10 mouse cellular contexts compared by ENCODE assay signal in the genomic region with DNA sequence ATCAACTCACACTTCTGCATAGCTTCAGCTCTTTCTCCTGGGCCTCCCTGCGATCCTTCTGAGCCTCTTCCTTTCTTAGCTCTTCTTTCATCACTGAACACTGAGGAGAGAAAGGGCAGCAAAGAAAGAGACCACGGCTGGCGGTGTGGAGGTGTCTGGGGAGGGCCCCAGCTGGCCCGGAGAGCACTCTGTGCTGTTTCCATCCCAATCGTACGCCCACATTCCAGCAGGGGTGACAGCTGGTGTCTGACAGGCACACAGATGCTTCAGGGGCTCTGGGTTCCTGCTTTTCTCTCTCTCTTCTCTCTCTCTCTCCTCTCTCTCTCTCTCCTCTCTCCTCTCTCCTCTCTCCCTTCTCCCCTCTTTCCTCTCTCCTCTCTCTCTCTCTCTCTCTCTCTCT. TPM values are rescaled to one million over a fixed set of nuclear protein-coding genes. Genes with fewer than 3 reads are reported as not detected.
A peak's percentile ranks its signal among the peaks of the same experiment; 100 is the strongest.
DNase-seq lines count a peak whose midpoint lies in the region; ATAC-seq and TF ChIP-seq lines count a peak whose summit lies in the region.
"Had no signal": no experiment of that assay in that cellular context is flagged by ENCODE, and none has a peak within 500 bp of the region (broad histone marks: within the 10 kb centered on the region; RNA-seq: fewer than 3 reads in every experiment).

No protein-coding gene starts in this region.

- H3K27ac ChIP-seq in hindbrain, embryonic 10.5 days: peak overlapping the region; percentile 50; the same call in 1 of the 2 replicates
- H3K27ac ChIP-seq in hindbrain, embryonic 16.5 days (ENCODE audit: low read depth, low read length): no peak overlapping the region
- no peak overlapping the region for H3K27ac ChIP-seq in embryonic facial prominence, embryonic 12.5 days
- no peak overlapping the region for H3K27ac ChIP-seq in intestine, embryonic 15.5 days
- no peak overlapping the region for H3K27ac ChIP-seq in gastrocnemius, adult 2 months
- H3K27ac ChIP-seq: limb, embryonic 12.5 days had no signal

- H3K4me1 ChIP-seq in hindbrain, embryonic 10.5 days (replicated peaks): peaks cover 15% of the 10 kb centered on the region
- no peaks in the 10 kb centered on the region for H3K4me1 ChIP-seq in hindbrain, embryonic 16.5 days (ENCODE audit: control insufficient read depth, insufficient read depth, low read depth, low read length)
- 0 out of 2 replicates have a peak, but pooled peaks cover 5% of the 10 kb centered on the region for H3K4me1 ChIP-seq in embryonic facial prominence, embryonic 12.5 days
- peaks cover 5% of the 10 kb centered on the region; the same call in 1 of the 2 replicates for H3K4me1 ChIP-seq in intestine, embryonic 15.5 days (replicated peaks)

- H3K4me2 ChIP-seq in hindbrain, embryonic 16.5 days (ENCODE audit: low read length): no peak overlapping the region
- H3K4me2 ChIP-seq in embryonic facial prominence, embryonic 12.5 days (replicated peaks): no peak overlapping the region
- 0 out of 2 replicates have a peak overlapping the region, but pooled peaks have one; percentile 6 for H3K4me2 ChIP-seq in intestine, embryonic 15.5 days (replicated peaks)
- H3K4me2 ChIP-seq: limb, embryonic 12.5 days had no signal

- H3K9ac ChIP-seq in hindbrain, embryonic 16.5 days (ENCODE audit: low read depth, low read length): no peak overlapping the region
- H3K9ac ChIP-seq in embryonic facial prominence, embryonic 12.5 days: no peak overlapping the region
- no peak overlapping the region for H3K9ac ChIP-seq in intestine, embryonic 15.5 days
- H3K9ac ChIP-seq: limb, embryonic 12.5 days had no signal

- intact Hi-C loops in gastrocnemius, adult 2 months (cut with DNase I): no loop called here

- no peaks in the 10 kb centered on the region; the same call in 1 of the 2 replicates for H3K27me3 ChIP-seq in hindbrain, embryonic 10.5 days (ENCODE audit: insufficient read depth, poor library complexity, severe bottlenecking)
- H3K27me3 ChIP-seq in hindbrain, embryonic 16.5 days (replicated peaks; ENCODE audit: control insufficient read depth, insufficient read depth, low read length): no peaks in the 10 kb centered on the region
- no peaks in the 10 kb centered on the region for H3K27me3 ChIP-seq in embryonic facial prominence, embryonic 12.5 days
- H3K27me3 ChIP-seq in intestine, embryonic 15.5 days (replicated peaks): no peaks in the 10 kb centered on the region
- H3K27me3 ChIP-seq: limb, embryonic 12.5 days had no signal

- no peak overlapping the region for H3K4me3 ChIP-seq in hindbrain, embryonic 10.5 days
- no peak overlapping the region for H3K4me3 ChIP-seq in hindbrain, embryonic 16.5 days (ENCODE audit: low read length)
- H3K4me3 ChIP-seq in embryonic facial prominence, embryonic 12.5 days: no peak overlapping the region
- no peak overlapping the region for H3K4me3 ChIP-seq in intestine, embryonic 15.5 days (replicated peaks)
- no peak overlapping the region for H3K4me3 ChIP-seq in gastrocnemius, adult 2 months
- H3K4me3 ChIP-seq: limb, embryonic 12.5 days had no signal

- peak; percentile 42 for DNase-seq in hindbrain, embryonic 10.5 days (ENCODE audit: low spot score)
- peak; percentile 23 to 66 for DNase-seq in lung, postnatal 4 days
- no peak for DNase-seq in adrenal gland, adult 8-10 months
- DNase-seq in gastrocnemius, adult 2 months: no peak
- DNase-seq: cerebellum, adult 18-20 months had no signal

- WGBS in hindbrain, embryonic 10.5 days: 18% methylated on average over 6 of the region's 6 CpGs
- 14% methylated on average over 6 of the region's 6 CpGs for WGBS in hindbrain, embryonic 16.5 days
- WGBS in embryonic facial prominence, embryonic 12.5 days: 23% methylated on average over 6 of the region's 6 CpGs
- 22% methylated on average over 6 of the region's 6 CpGs for WGBS in intestine, embryonic 15.5 days

- H3K9me3 ChIP-seq in hindbrain, embryonic 10.5 days: peaks cover 9% of the 10 kb centered on the region; the same call in 1 of the 2 replicates
- 0 out of 2 replicates have a peak, but pooled peaks cover 6% of the 10 kb centered on the region for H3K9me3 ChIP-seq in hindbrain, embryonic 16.5 days (ENCODE audit: control insufficient read depth, low read length)
- H3K9me3 ChIP-seq in embryonic facial prominence, embryonic 12.5 days: no peaks in the 10 kb centered on the region
- no peaks in the 10 kb centered on the region; the same call in 1 of the 2 replicates for H3K9me3 ChIP-seq in intestine, embryonic 15.5 days

- no peak for ATAC-seq in hindbrain, embryonic 16.5 days
- ATAC-seq in embryonic facial prominence, embryonic 12.5 days (ENCODE audit: insufficient number of reproducible peaks, insufficient read depth, low FRiP score, low TSS enrichment): 0 out of 2 replicates have a peak, but pooled peaks have one; percentile 15
- no peak for ATAC-seq in intestine, embryonic 15.5 days

- no peak for TF ChIP-seq CTCF in gastrocnemius, adult 2 months (IDR thresholded peaks at IDR 0.05)

- no peaks in the 10 kb centered on the region for H3K36me3 ChIP-seq in hindbrain, embryonic 10.5 days
- H3K36me3 ChIP-seq in hindbrain, embryonic 16.5 days (ENCODE audit: control insufficient read depth, insufficient read depth, low read length): no peaks in the 10 kb centered on the region; the same call in 1 of the 2 replicates
- H3K36me3 ChIP-seq in embryonic facial prominence, embryonic 12.5 days: no peaks in the 10 kb centered on the region
- no peaks in the 10 kb centered on the region for H3K36me3 ChIP-seq in intestine, embryonic 15.5 days
- H3K36me3 ChIP-seq: limb, embryonic 12.5 days had no signal

RNA-seq across cellular contexts. Expression of gene Fhad1, which starts 50.3 kb away (rescaled TPM):
- 2.3 and 4.1 TPM in 2 replicates for polyA plus RNA-seq in hindbrain, embryonic 10.5 days (2016; fragmentation: Nextera tagmentation; extraction: Ambion mirVana)
- 6.3 and 6.5 TPM in 2 replicates for polyA plus RNA-seq in hindbrain, embryonic 16.5 days (2015; fragmentation: Nextera tagmentation; extraction: Ambion mirVana)
- polyA plus RNA-seq in embryonic facial prominence, embryonic 12.5 days (2016; fragmentation: Nextera tagmentation; extraction: Ambion mirVana): 1.9 and 2.2 TPM in 2 replicates
- polyA plus RNA-seq in intestine, embryonic 15.5 days (2015; fragmentation: Nextera tagmentation; extraction: Ambion mirVana): 1.4 and 2.3 TPM in 2 replicates
- 1 to 10 TPM in 2 of 4 experiments, under 1 TPM in 2; 0.32 to 1.9 (median 1.1) TPM for total RNA-seq in adrenal gland, adult 8-10 months (2022)
- not detected for total RNA-seq in gastrocnemius, adult 2 months (2021)
- total RNA-seq: gastrocnemius, adult 18-20 months had no signal

Comparison
In these comparisons a context has a peak if more than half of its experiments do, and no peak if none do; other contexts are left out.
1. DNase-seq: peak in hindbrain, embryonic 10.5 days (single experiment) and lung, postnatal 4 days (2 of 2); none in adrenal gland, adult 8-10 months (single experiment) and gastrocnemius, adult 2 months (single experiment).